Mouse (Mus musculus) cerebellum, postnatal 4 days (tissue): Measurements from ENCODE around the gene Rere.

ENCODE experiments used
- DNase-seq, 2 experiments: peaks; one replicate each; pipeline ENCODE4 v3.0.0; 2022; ENCODE audit warnings: low spot score in 2 of 2, mixed read lengths in 1 of 2

Gene Rere

GRCm38 (mm10) chr4:150644299-150644698 lies 362.9 kb downstream of the Rere start:
- DNase-seq = no peak

- DNase-seq = no peak
These were observed 367.9 kb downstream of the Rere start for GRCm38 (mm10) chr4:150649327-150649726.

GRCm38 (mm10) chr4:150651390-150652277 lies 370.2 kb downstream of the Rere start, which contains the start of gene Slc45a1:
Gene Slc45a1 (minus strand): TSS chr4:150652174.
- peak in 1 of 2 experiments; percentile 39 for DNase-seq

GRCm38 (mm10) chr4:150653072-150653599 lies 371.7 kb downstream of the Rere start:
- DNase-seq = no peak

GRCm38 (mm10) chr4:150655989-150656388 lies 374.5 kb downstream of the Rere start:
- DNase-seq = peak; percentile 80 to 92

GRCm38 (mm10) chr4:150656504-150656903 lies 375.1 kb downstream of the Rere start:
- no peak for DNase-seq

GRCm38 (mm10) chr4:150659926-150660610 lies 378.6 kb downstream of the Rere start:
- no peak for DNase-seq

GRCm38 (mm10) chr4:150661886-150662285 lies 380.4 kb downstream of the Rere start:
- no peak for DNase-seq

- peak in 1 of 2 experiments; percentile 49 for DNase-seq
These were observed 381.7 kb downstream of the Rere start for GRCm38 (mm10) chr4:150663192-150663591.

- no peak for DNase-seq
These were observed 383.3 kb downstream of the Rere start for GRCm38 (mm10) chr4:150664726-150665125.

GRCm38 (mm10) chr4:150665806-150666205 lies 384.4 kb downstream of the Rere start:
- DNase-seq = no peak
